Mouse (Mus musculus): ENCODE measurements at regions not wholly inside any gene's neighbourhood (a gene's known extent, or its start where the extent isn't known, plus 50 kb on each side); places are given as distances from the start of the nearest gene placed in this dataset.

DNA sequence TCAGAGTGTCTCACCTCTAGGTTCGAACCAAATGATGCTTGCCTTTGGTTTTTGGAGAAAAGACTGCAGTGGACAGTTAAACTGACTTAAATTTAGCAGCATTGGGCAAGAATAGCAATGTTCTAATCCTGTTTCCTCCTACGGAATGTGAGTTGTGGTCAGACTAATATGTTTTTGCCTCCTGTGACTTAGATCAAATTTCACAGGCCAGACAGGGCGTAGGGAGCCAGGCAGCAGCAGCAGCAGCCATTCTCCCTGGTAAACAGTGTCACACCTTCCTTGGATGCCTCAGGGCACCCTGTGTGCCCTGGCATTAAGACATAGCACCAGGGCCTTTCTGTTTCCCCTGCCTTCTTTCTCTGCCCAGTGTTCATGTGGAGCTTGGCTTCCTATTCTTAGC lies 323.7 kb upstream of the Rasgrp1 start:
- TF ChIP-seq CTCF (IDR thresholded peaks at IDR 0.05; ENCODE audit: low read depth) (no peak), EP300 (optimal IDR thresholded peaks at IDR 0.05) (no peak)

All from stomach, postnatal 0 days (tissue).